Mouse (Mus musculus): Measurements from ENCODE around the gene Shisal1. TPM values are rescaled to one million over a fixed set of nuclear protein-coding genes. Genes with fewer than 3 reads are reported as not detected.

The Shisal1 gene
- polyA plus RNA-seq, 1 experiment from 2014 or later: 1.9 TPM

GRCm38 (mm10) chr15:84329940-84330339 is 117.0 kb downstream of the Shisal1 start:
- H3K4me2 ChIP-seq (replicated peaks; ENCODE audit: low read depth, low read length): no peak overlapping the region
- H3K9me3 ChIP-seq (ENCODE audit: low read length): no peaks in the 10 kb centered on the region
- no peak overlapping the region for H3K9ac ChIP-seq (replicated peaks; ENCODE audit: low read length)
- no peaks in the 10 kb centered on the region for H3K36me3 ChIP-seq (ENCODE audit: insufficient read depth, low read length)
- ATAC-seq (ENCODE audit: low FRiP score, low TSS enrichment): peak; percentile 55
- peaks cover 30% of the 10 kb centered on the region for H3K4me1 ChIP-seq (ENCODE audit: insufficient read depth, low read length)
- 56% methylated on average over 8 of the region's 8 CpGs for WGBS
- H3K27ac ChIP-seq (ENCODE audit: low read length): no peak overlapping the region
- H3K27me3 ChIP-seq (ENCODE audit: insufficient read depth, low read length): no peaks in the 10 kb centered on the region
- H3K4me3 ChIP-seq (ENCODE audit: low read length): no peak overlapping the region

Other genes with a start within 250 kb of the Shisal1 start
- gene Parvb, start 215.1 kb downstream of the Shisal1 start, polyA plus RNA-seq (2015; fragmentation: Nextera tagmentation; extraction: Ambion mirVana): 3.1 and 3.5 TPM in 2 replicates
- gene Parvg, start 123.1 kb downstream of the Shisal1 start, polyA plus RNA-seq (2015; fragmentation: Nextera tagmentation; extraction: Ambion mirVana): 1.6 and 2.1 TPM in 2 replicates
- gene Rtl6, start 110.7 kb upstream of the Shisal1 start, polyA plus RNA-seq (2015; fragmentation: Nextera tagmentation; extraction: Ambion mirVana): 16.6 and 17.7 TPM in 2 replicates
- 43.4 and 44.1 TPM in 2 replicates for gene Prr5, start 222.5 kb upstream of the Shisal1 start, polyA plus RNA-seq (2015; fragmentation: Nextera tagmentation; extraction: Ambion mirVana)

Measured in kidney, embryonic 16.5 days (tissue).